Mouse (Mus musculus) kidney, postnatal 0 days (tissue): ENCODE data around the gene Tdrd7. TPM values are rescaled to one million over a fixed set of nuclear protein-coding genes. Genes with fewer than 3 reads are reported as not detected.

Source experiments
- ATAC-seq: fragments of 200-750 bp; cut with Nextera tagmentation; replicated peaks from 2 replicates; pipeline ENCODE4 v1.8.0; 2017; ENCODE audit warnings: low read depth, moderate number of reproducible peaks, moderate TSS enrichment, moderate library complexity; ENCODE audit not compliant: low FRiP score
- DNase-seq: peaks from one replicate; pipeline ENCODE4 v3.0.0-alpha.2; 2016; ENCODE audit warnings: low spot score
- H3K27ac ChIP-seq: fragments of 300-500 bp; sonication (generic); 2 replicates; pipeline ENCODE4 v1.5.1; 2014; ENCODE audit warnings: mild to moderate bottlenecking
- H3K27me3 ChIP-seq: fragments of 300-500 bp; sonication (generic); 2 replicates; pipeline ENCODE4 v1.6.1; 2014; ENCODE audit warnings: low read length, mixed read lengths; ENCODE audit not compliant: insufficient read depth
- H3K36me3 ChIP-seq: fragments of 300-500 bp; sonication (generic); 2 replicates; pipeline ENCODE4 v1.6.1; 2014; ENCODE audit warnings: low read length, mixed read lengths; ENCODE audit not compliant: insufficient read depth
- H3K4me1 ChIP-seq: fragments of 300-500 bp; sonication (generic); replicated peaks from 2 replicates; pipeline ENCODE4 v1.6.1; 2014; ENCODE audit warnings: antibody characterized with exemption, low read length, mixed read lengths; ENCODE audit not compliant: insufficient read depth
- H3K4me2 ChIP-seq: fragments of 300-500 bp; sonication (generic); 2 replicates; pipeline ENCODE4 v1.6.1; 2014; ENCODE audit warnings: mild to moderate bottlenecking, low read length, moderate library complexity, mixed read lengths
- H3K4me3 ChIP-seq: fragments of 300-500 bp; sonication (generic); replicated peaks from 2 replicates; pipeline ENCODE4 v1.5.1; 2014; ENCODE audit warnings: low read depth, low read length
- H3K9ac ChIP-seq: fragments of 300-500 bp; sonication (generic); 2 replicates; pipeline ENCODE4 v1.6.1; 2014; ENCODE audit warnings: low read depth, low read length
- H3K9me3 ChIP-seq: fragments of 300-500 bp; sonication (generic); replicated peaks from 2 replicates; pipeline ENCODE4 v1.6.1; 2016; ENCODE audit warnings: low read length, inconsistent platforms, mixed read lengths
- CTCF ChIP-seq: IDR thresholded peaks from 2 replicates; pipeline ENCODE4 v1.5.1; 2016; ENCODE audit warnings: antibody characterized with exemption, low read depth, mild to moderate bottlenecking, moderate library complexity
- WGBS: fragments of 180-500 bp; shearing (Covaris S2); extraction: QIAGEN DNeasy Blood & Tissue Kit; methylation state at CpG from one replicate; pipeline ENCODE4 v1.1.7; 2014; 5-methylcytosine and 5-hydroxymethylcytosine counted together
- polyA plus RNA-seq: library from polyadenylated mRNA; unstranded; fragments of >200 nt; fragmentation: Nextera tagmentation; extraction: Ambion mirVana; gene quantifications from 2 replicates; pipeline ENCODE4 v1.2.1, GENCODE M21; 2015

The Tdrd7 gene
- polyA plus RNA-seq, 1 experiment from 2014 or later: 25.1 TPM

DNA sequence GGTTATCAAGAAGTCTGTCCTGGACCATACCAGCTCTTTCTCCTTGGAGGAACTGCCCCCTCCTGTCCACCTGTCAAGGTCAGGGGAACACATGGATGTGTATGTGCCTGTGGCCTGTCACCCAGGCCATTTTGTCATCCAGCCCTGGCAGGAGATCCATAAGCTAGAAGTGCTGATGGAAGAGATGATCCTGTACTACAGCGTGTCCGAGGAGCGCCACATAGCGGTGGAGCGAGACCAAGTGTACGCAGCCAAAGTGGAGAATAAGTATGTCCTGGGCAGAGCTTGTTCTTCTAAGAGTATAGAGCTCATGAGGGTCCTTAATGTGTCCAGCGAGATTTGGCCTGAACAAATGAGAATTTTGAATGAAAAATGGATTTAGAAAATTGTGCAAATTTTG is 60.8 kb downstream of the Tdrd7 start:
- Histone ChIP-seq H3K4me1 (no peaks in the 10 kb centered on the region), H3K4me2 (no peak overlapping the region), H3K27ac (no peak overlapping the region), H3K9me3 (no peaks in the 10 kb centered on the region), H3K9ac (no peak overlapping the region), H3K27me3 (no peaks in the 10 kb centered on the region), H3K4me3 (no peak overlapping the region), H3K36me3 (0 out of 2 replicates have a peak, but pooled peaks cover 5% of the 10 kb centered on the region)
- peak; percentile 33; the same call in 1 of the 2 replicates for ATAC-seq
- 48% methylated on average over 7 of the region's 7 CpGs for WGBS
- TF ChIP-seq CTCF: peak; percentile 71
- DNase-seq: peak; percentile 49

DNA sequence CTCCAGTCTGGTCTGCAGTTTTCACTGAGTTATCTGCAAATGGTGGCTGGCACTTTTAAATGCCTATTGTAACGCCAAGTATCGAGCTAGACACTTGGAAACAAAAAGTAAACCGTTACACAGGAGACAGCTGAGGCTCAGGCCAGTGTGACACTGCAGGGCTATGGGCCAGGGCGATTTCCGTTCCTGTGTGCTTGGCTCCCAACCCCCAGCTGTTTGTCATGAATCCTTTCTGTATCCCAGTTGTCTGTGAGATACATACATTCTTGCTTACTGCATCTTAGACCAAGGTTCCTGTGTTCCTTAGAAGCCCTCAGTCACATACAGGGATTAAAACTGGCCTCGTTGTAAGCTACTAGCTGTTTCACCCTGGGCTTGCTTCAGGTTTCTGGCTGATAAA is 63.1 kb downstream of the Tdrd7 start:
- Histone ChIP-seq H3K4me1 (no peaks in the 10 kb centered on the region), H3K36me3 (0 out of 2 replicates have a peak, but pooled peaks cover 5% of the 10 kb centered on the region), H3K9ac (no peak overlapping the region), H3K9me3 (no peaks in the 10 kb centered on the region), H3K27ac (no peak overlapping the region), H3K4me3 (no peak overlapping the region), H3K4me2 (no peak overlapping the region), H3K27me3 (no peaks in the 10 kb centered on the region)
- DNase-seq: no peak
- no peak for TF ChIP-seq CTCF
- ATAC-seq: no peak
- WGBS: 67% methylated on average over 6 of the region's 6 CpGs

DNA sequence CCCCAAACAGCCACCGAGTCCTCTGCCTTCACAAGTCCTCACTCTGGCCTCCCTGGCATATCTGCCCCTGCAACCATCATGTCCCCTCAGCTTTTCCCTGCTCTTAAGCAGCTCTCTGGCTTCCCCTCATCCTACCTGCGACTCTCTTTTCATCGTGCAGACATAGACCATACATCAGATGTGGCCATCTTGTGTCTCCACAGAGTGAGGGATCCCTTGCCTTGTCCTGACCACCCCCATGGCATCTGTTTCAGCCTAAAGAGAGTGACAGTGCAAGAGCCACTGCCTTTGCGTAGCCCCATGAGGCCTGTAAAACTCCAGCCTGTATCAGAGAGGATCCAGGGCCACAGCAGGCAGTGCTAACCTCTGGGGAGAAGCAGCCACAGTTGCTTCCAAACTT is 63.6 kb downstream of the Tdrd7 start:
- Histone ChIP-seq H3K9ac (no peak overlapping the region), H3K36me3 (0 out of 2 replicates have a peak, but pooled peaks cover 5% of the 10 kb centered on the region), H3K27ac (0 out of 2 replicates have a peak overlapping the region, but pooled peaks have one; percentile 0), H3K4me2 (no peak overlapping the region), H3K9me3 (no peaks in the 10 kb centered on the region), H3K4me3 (no peak overlapping the region), H3K27me3 (no peaks in the 10 kb centered on the region), H3K4me1 (no peaks in the 10 kb centered on the region)
- DNase-seq (no peak), ATAC-seq (no peak)
- TF ChIP-seq CTCF: no peak
- 81% methylated on average over 4 of the region's 4 CpGs for WGBS

DNA sequence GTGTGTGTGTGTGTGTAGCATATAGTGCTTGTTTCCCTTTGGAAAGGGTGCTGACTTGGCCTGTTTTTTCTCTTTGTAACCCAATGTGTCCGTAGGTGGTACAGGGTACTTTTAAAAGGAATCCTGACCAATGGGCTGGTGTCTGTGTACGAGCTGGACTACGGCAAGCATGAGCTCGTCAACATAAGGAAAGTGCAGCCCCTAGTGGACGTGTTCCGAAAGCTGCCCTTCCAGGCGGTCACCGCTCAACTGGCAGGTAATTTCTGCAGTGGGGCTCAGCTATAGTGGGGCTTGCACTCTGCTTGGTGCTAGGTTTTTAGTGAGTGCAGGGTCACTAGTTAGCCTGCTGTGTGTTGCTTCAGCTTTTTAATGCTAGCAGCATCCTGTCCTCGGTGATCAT is 64.4 kb downstream of the Tdrd7 start:
- no peaks in the 10 kb centered on the region for H3K9me3 ChIP-seq
- H3K27ac ChIP-seq: no peak overlapping the region
- DNase-seq (peak; percentile 80), ATAC-seq (peak; percentile 52; the same call in 1 of the 2 replicates)
- H3K36me3 ChIP-seq: 0 out of 2 replicates have a peak, but pooled peaks cover 5% of the 10 kb centered on the region
- no peak overlapping the region for H3K9ac ChIP-seq
- H3K4me3 ChIP-seq: no peak overlapping the region
- peak; percentile 76 for TF ChIP-seq CTCF
- WGBS: 38% methylated on average over 9 of the region's 9 CpGs
- no peak overlapping the region for H3K4me2 ChIP-seq
- no peaks in the 10 kb centered on the region for H3K4me1 ChIP-seq
- H3K27me3 ChIP-seq: no peaks in the 10 kb centered on the region

DNA sequence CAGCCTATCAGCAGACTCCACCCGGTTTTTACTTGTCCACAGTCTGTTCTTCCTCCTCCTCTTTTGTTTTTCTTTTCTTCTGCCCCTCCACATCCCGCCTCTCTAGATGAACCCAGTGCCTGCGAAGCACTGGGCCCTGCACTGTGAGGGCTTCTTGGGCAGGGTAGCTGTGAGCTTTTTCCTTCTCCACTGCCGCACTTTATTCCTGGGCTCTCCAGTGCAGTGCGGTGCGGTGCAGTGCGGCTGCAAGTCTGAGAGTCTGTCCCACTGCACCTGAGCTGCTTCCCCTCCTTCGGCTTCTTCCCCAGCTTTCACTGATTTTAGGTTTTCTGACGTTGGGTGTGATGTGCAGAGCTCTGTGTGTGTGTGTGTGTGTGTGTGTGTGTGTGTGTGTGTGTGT is 67.3 kb downstream of the Tdrd7 start:
- H3K36me3 ChIP-seq: no peaks in the 10 kb centered on the region
- H3K27ac ChIP-seq: no peak overlapping the region
- ATAC-seq (no peak), DNase-seq (no peak)
- H3K4me2 ChIP-seq: no peak overlapping the region
- WGBS: 72% methylated on average over 9 of the region's 9 CpGs
- H3K27me3 ChIP-seq: no peaks in the 10 kb centered on the region
- H3K4me1 ChIP-seq: no peaks in the 10 kb centered on the region
- H3K9ac ChIP-seq: no peak overlapping the region
- H3K4me3 ChIP-seq: no peak overlapping the region
- TF ChIP-seq CTCF: no peak
- no peaks in the 10 kb centered on the region for H3K9me3 ChIP-seq

DNA sequence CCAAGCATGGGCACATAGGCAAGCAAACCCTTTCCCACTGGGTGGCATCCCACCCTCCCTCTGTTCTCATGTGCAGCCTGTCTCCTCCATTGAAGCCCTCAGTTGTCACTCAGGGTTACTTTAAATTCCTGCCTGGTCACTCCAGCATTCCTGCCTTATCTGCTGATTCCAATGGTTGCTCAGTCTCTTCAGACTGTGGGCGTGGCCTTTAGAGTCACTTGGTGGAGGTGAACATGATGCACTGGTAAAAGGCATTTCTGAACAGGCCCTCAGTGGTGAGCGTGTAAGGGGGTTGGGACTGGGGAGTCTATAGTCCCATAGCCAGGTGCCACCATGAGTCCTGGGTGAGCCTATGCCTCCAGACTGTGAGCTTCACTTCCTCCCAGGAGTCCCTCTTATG is 68.1 kb downstream of the Tdrd7 start:
- H3K4me3 ChIP-seq: no peak overlapping the region
- no peak for TF ChIP-seq CTCF
- no peaks in the 10 kb centered on the region for H3K36me3 ChIP-seq
- no peaks in the 10 kb centered on the region for H3K9me3 ChIP-seq
- no peaks in the 10 kb centered on the region for H3K4me1 ChIP-seq
- DNase-seq: no peak
- peaks cover 5% of the 10 kb centered on the region; the same call in 1 of the 2 replicates for H3K27me3 ChIP-seq
- H3K4me2 ChIP-seq: no peak overlapping the region
- no peak overlapping the region for H3K9ac ChIP-seq
- no peak for ATAC-seq
- no peak overlapping the region for H3K27ac ChIP-seq
- 78% methylated on average over 2 of the region's 2 CpGs for WGBS

DNA sequence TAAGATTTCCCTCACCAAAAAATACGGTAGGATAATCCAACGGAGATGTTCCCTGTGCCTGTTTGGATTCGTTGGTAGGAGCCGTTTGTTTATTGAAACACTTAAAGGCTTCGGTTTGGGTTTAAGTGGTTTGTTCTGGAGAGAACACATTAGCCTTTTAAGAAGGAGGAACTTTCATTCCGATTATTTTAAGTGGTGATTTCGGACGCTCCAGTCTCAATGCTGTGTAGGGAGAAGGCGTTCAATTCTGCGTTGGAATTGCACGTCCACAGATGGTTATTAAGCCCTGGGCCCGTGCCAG is 73.4 kb downstream of the Tdrd7 start:
- DNase-seq: peak; percentile 12
- no peak for TF ChIP-seq CTCF
- peaks cover 8% of the 10 kb centered on the region; the same call in 1 of the 2 replicates for H3K27me3 ChIP-seq
- H3K27ac ChIP-seq: no peak overlapping the region
- no peaks in the 10 kb centered on the region for H3K36me3 ChIP-seq
- H3K4me3 ChIP-seq: peak overlapping the region; percentile 39
- 8% methylated on average over 12 of the region's 12 CpGs for WGBS
- ATAC-seq: no peak
- H3K9me3 ChIP-seq: no peaks in the 10 kb centered on the region
- 0 out of 2 replicates have a peak overlapping the region, but pooled peaks have one; percentile 31 for H3K9ac ChIP-seq
- H3K4me1 ChIP-seq: no peaks in the 10 kb centered on the region
- peak overlapping the region; percentile 61 for H3K4me2 ChIP-seq
